Mouse (Mus musculus): ENCODE data around the gene Rab6b.

GRCm38 (mm10) chr9:103124746-103125145, 13.2 kb downstream of the Rab6b start:
- no peak for TF ChIP-seq CTCF (IDR thresholded peaks at IDR 0.05; ENCODE audit: extremely low read depth, insufficient read depth, low read length)
- TF ChIP-seq POLR2A (IDR thresholded peaks at IDR 0.05; ENCODE audit: extremely low read depth, insufficient read depth, low read length) = no peak

Measured in cortical plate, adult 2 months (tissue).